Mouse (Mus musculus) limb, embryonic 14.5 days (tissue): ENCODE results near the gene Clstn2. TPM values are rescaled to one million over a fixed set of nuclear protein-coding genes. Genes with fewer than 3 reads are reported as not detected.

Experiments used
- ATAC-seq: fragments of 200-750 bp; cut with Nextera tagmentation; 2 replicates; pipeline ENCODE4 v1.8.0; 2017; ENCODE audit warnings: low read depth, moderate number of reproducible peaks, moderate TSS enrichment; ENCODE audit not compliant: low FRiP score
- DNase-seq: peaks from one replicate; pipeline ENCODE4 v3.0.0-alpha.2; 2015; ENCODE audit warnings: low spot score
- H3K27ac ChIP-seq: fragments of 300-500 bp; sonication (generic); replicated peaks from 2 replicates; pipeline ENCODE4 v1.5.1; 2014; ENCODE audit warnings: low read depth, mild to moderate bottlenecking, low read length, moderate library complexity, mixed read lengths
- H3K27me3 ChIP-seq: fragments of 300-500 bp; sonication (generic); 2 replicates; pipeline ENCODE4 v1.6.1; 2014; ENCODE audit warnings: low read length, mixed read lengths; ENCODE audit not compliant: control insufficient read depth, insufficient read depth
- H3K36me3 ChIP-seq: fragments of 300-500 bp; sonication (generic); 2 replicates; pipeline ENCODE4 v1.6.1; 2014; ENCODE audit warnings: mild to moderate bottlenecking, low read length, moderate library complexity, mixed read lengths; ENCODE audit not compliant: control insufficient read depth, insufficient read depth
- H3K4me1 ChIP-seq: fragments of 300-500 bp; sonication (generic); 2 replicates; pipeline ENCODE4 v1.6.1; 2014; ENCODE audit warnings: antibody characterized with exemption, low read length, mixed read lengths; ENCODE audit not compliant: control insufficient read depth, insufficient read depth
- H3K4me2 ChIP-seq: fragments of 300-500 bp; sonication (generic); replicated peaks from 2 replicates; pipeline ENCODE4 v1.6.1; 2014; ENCODE audit warnings: low read depth, mild to moderate bottlenecking, low read length, moderate library complexity; ENCODE audit not compliant: severe bottlenecking
- H3K4me3 ChIP-seq: fragments of 300-500 bp; sonication (generic); replicated peaks from 2 replicates; pipeline ENCODE4 v1.5.1; 2014; ENCODE audit warnings: low read length
- H3K9ac ChIP-seq: fragments of 300-500 bp; sonication (generic); 2 replicates; pipeline ENCODE4 v1.6.1; 2014; ENCODE audit warnings: mild to moderate bottlenecking, low read depth, low read length, moderate library complexity; ENCODE audit not compliant: severe bottlenecking
- H3K9me3 ChIP-seq: fragments of 300-500 bp; sonication (generic); 2 replicates; pipeline ENCODE4 v1.6.1; 2016; ENCODE audit warnings: low read length; ENCODE audit not compliant: control insufficient read depth
- POLR2A ChIP-seq: fragments of 200-500 bp; IDR thresholded peaks from 2 replicates; pipeline ENCODE4 v1.8.0; 2012; ENCODE audit warnings: inconsistent platforms, mild to moderate bottlenecking, moderate library complexity, borderline replicate concordance; ENCODE audit not compliant: insufficient read depth, insufficient read length; ENCODE audit errors: extremely low read depth
- WGBS: fragments of 180-500 bp; shearing (Covaris S2); extraction: QIAGEN DNeasy Blood & Tissue Kit; methylation state at CpG from one replicate; pipeline ENCODE4 v1.1.7; 2014; 5-methylcytosine and 5-hydroxymethylcytosine counted together
- polyA plus RNA-seq, 2 experiments: library from polyadenylated mRNA; depleted of rRNA in 1 of 2; stranded (reverse) in 1 of 2; unstranded in 1 of 2; fragments of >200 nt; fragmentation: Nextera tagmentation in 1 of 2; extraction: Ambion mirVana in 1 of 2; gene quantifications; 2 replicates each; pipeline versions ENCODE4 v1.2.1 to v1.2.3; 2012 to 2014

Gene Clstn2
- polyA plus RNA-seq, 2 experiments = 4.1 to 8.4 TPM

DNA sequence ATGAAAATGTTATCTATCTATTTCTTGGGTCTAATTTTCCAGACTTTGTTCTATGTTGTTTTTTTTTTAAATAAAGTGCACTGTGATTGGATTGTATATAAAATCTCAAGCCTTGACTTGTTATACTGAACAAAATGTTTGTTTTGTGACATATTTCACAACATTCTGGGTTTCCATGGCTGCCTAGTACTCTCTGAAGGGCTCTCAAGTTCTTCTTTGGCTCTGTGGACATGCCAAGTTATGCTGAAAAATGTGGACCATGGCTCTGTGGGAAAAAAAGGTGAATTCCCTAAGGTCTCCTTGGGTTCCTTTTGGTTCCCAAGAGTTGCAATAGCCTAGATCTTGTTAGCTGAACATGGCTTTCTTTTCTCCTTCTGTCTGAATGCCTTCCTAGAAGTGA lies 353.1 kb downstream of the Clstn2 start:
- no peak for ATAC-seq
- no peaks in the 10 kb centered on the region for H3K9me3 ChIP-seq
- no peaks in the 10 kb centered on the region for H3K27me3 ChIP-seq
- no peak overlapping the region for H3K27ac ChIP-seq
- no peak overlapping the region for H3K4me3 ChIP-seq
- no peaks in the 10 kb centered on the region for H3K36me3 ChIP-seq
- no peaks in the 10 kb centered on the region for H3K4me1 ChIP-seq
- TF ChIP-seq POLR2A = no peak
- no peak for DNase-seq
- H3K9ac ChIP-seq = no peak overlapping the region
- no peak overlapping the region for H3K4me2 ChIP-seq

DNA sequence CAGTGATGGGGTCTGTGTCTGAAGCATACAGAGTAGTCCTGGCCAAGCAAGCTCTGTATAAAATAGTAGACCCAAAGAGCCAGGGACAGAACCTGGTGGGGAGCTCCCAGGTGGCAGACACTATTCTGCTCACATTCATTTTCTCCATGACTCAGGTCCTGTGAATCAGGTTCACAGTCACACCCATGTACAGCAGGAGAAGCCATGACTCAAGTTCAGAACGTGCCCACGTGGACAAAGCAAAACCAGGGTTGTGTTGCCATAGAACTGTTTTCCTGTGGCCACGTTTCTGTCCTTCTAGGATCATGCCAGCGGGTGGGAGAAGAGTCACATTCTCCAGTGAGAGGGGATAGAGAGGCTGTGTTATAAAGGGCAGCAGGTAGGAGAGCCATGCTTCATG lies 353.9 kb downstream of the Clstn2 start:
- Histone ChIP-seq H3K27me3 (no peaks in the 10 kb centered on the region), H3K9ac (no peak overlapping the region), H3K4me1 (no peaks in the 10 kb centered on the region), H3K4me2 (no peak overlapping the region), H3K27ac (no peak overlapping the region), H3K9me3 (no peaks in the 10 kb centered on the region), H3K36me3 (no peaks in the 10 kb centered on the region), H3K4me3 (no peak overlapping the region)
- TF ChIP-seq POLR2A = no peak
- ATAC-seq (no peak), DNase-seq (no peak)
- 90% methylated on average over 4 of the region's 4 CpGs for WGBS

DNA sequence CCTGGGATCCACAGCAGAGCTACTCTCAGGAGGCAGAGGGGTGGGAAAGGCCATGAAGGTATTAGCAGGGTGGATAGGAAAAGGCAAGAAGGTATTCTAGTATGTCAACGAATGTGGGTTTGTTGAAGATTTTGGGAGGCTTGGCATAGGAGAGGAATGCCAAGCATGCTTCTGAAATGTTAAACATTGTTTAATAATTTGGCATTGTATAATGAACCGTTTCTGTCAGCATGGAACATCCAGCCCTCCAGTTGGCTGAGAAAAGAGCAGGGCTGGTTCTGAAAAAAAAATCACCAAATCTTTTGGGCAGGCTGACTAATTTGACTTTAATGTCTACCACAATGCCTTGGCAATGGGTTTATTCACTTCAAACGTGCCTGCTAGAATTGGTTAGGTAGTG lies 355.9 kb downstream of the Clstn2 start:
- Histone ChIP-seq H3K4me2 (no peak overlapping the region), H3K9ac (no peak overlapping the region), H3K36me3 (no peaks in the 10 kb centered on the region), H3K27ac (no peak overlapping the region), H3K27me3 (no peaks in the 10 kb centered on the region), H3K4me3 (no peak overlapping the region), H3K4me1 (0 out of 2 replicates have a peak, but pooled peaks cover 2% of the 10 kb centered on the region), H3K9me3 (no peaks in the 10 kb centered on the region)
- no peak for TF ChIP-seq POLR2A
- 73% methylated on average over 3 of the region's 3 CpGs for WGBS
- DNase-seq (no peak), ATAC-seq (no peak)

DNA sequence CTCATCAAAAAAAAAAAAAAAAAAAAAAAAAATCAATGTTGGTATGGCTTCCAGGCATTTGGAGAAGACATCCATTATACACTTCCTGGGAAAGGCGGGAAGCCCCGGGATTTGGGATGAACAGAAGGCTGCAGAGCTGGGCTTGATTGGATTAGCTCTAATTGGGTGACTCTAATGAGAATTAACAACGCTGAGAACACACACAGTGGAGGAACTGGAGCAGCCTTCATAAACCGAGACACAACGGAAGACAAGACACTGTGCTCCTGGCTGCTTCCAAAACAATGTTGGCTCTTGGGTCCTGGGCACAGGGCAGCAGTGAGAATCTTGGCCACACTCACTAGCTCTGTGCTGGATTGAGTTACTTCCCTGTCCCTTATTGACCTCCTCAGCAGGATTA lies 360.3 kb downstream of the Clstn2 start:
- Histone ChIP-seq H3K4me3 (no peak overlapping the region), H3K9me3 (no peaks in the 10 kb centered on the region), H3K4me1 (0 out of 2 replicates have a peak, but pooled peaks cover 4% of the 10 kb centered on the region), H3K4me2 (no peak overlapping the region), H3K36me3 (no peaks in the 10 kb centered on the region), H3K27me3 (no peaks in the 10 kb centered on the region), H3K27ac (no peak overlapping the region), H3K9ac (no peak overlapping the region)
- DNase-seq (no peak), ATAC-seq (no peak)
- 24% methylated on average over 5 of the region's 5 CpGs for WGBS
- no peak for TF ChIP-seq POLR2A

DNA sequence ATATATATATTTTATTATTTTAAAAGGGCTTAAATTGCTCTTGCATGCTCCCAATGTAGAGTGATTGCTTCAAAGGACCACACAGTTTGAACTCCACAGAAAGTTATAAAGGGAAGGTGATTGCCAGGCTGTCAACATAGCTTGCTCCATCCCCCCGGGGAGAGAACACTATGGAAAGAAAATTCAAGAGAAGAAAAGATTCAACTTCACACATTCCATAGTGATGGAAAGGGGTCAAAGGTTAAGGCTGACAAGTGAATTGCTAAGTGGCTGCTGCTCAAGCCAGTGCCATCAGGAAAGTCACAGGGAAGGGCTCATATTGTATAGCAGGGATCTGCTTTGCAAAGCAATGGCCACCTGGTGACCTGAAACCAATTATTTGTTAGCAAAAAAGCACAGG lies 360.8 kb downstream of the Clstn2 start:
- 0 out of 2 replicates have a peak, but pooled peaks cover 4% of the 10 kb centered on the region for H3K4me1 ChIP-seq
- ATAC-seq (no peak), DNase-seq (no peak)
- no peak overlapping the region for H3K4me2 ChIP-seq
- no peaks in the 10 kb centered on the region for H3K9me3 ChIP-seq
- H3K4me3 ChIP-seq = no peak overlapping the region
- no peak overlapping the region for H3K27ac ChIP-seq
- no peak overlapping the region for H3K9ac ChIP-seq
- no peak for TF ChIP-seq POLR2A
- WGBS = 8% methylated on average over 1 of the region's 1 CpGs
- H3K36me3 ChIP-seq = no peaks in the 10 kb centered on the region
- no peaks in the 10 kb centered on the region for H3K27me3 ChIP-seq

DNA sequence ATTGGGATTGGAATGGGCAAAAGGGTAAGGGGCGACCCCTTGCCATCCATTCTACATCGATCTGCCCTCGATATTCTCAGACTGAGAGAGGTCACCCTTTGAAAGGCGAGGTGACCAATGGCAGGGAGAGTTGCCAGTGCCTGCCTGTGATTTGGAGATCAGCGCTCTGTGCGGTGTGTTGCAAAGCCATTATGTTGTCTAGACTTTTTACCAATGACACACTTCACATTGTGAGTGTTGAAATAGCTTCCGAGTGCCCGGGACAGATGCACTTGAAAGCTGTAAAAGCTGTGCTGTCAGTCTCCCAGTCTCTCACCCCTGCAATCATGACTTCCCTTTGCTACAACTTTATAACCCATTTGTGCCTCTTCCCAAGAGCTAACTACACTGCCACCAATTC lies 362.3 kb downstream of the Clstn2 start:
- 0 out of 2 replicates have a peak, but pooled peaks cover 4% of the 10 kb centered on the region for H3K4me1 ChIP-seq
- no peaks in the 10 kb centered on the region for H3K36me3 ChIP-seq
- TF ChIP-seq POLR2A = no peak
- no peak overlapping the region for H3K4me3 ChIP-seq
- H3K4me2 ChIP-seq = no peak overlapping the region
- ATAC-seq (no peak), DNase-seq (no peak)
- WGBS = 86% methylated on average over 8 of the region's 8 CpGs
- no peaks in the 10 kb centered on the region for H3K9me3 ChIP-seq
- no peak overlapping the region for H3K27ac ChIP-seq
- H3K9ac ChIP-seq = no peak overlapping the region
- no peaks in the 10 kb centered on the region for H3K27me3 ChIP-seq
